Mouse (Mus musculus) midbrain, embryonic 11.5 days (tissue): ENCODE measurements around the gene Hist1h1e. TPM values are rescaled to one million over a fixed set of nuclear protein-coding genes. Genes with fewer than 3 reads are reported as not detected.

Source experiments
- ATAC-seq: fragments of 200-750 bp; cut with Nextera tagmentation; 2 replicates; pipeline ENCODE4 v1.8.0; 2017; ENCODE audit warnings: moderate TSS enrichment, moderate library complexity; ENCODE audit not compliant: low FRiP score
- DNase-seq: peaks from one replicate; pipeline ENCODE4 v3.0.0; 2015; ENCODE audit warnings: low spot score; ENCODE audit errors: missing footprints
- H3K27ac ChIP-seq: fragments of 300-500 bp; sonication (generic); 2 replicates; pipeline ENCODE4 v1.5.1; 2014; ENCODE audit warnings: low read depth, low read length
- H3K27me3 ChIP-seq: fragments of 300-500 bp; sonication (generic); 2 replicates; pipeline ENCODE4 v1.6.1; 2014; ENCODE audit warnings: mild to moderate bottlenecking, low read length, moderate library complexity, mixed read lengths; ENCODE audit not compliant: control insufficient read depth, insufficient read depth
- H3K36me3 ChIP-seq: fragments of 300-500 bp; sonication (generic); 2 replicates; pipeline ENCODE4 v1.6.1; 2014; ENCODE audit warnings: mild to moderate bottlenecking, low read length, moderate library complexity, mixed read lengths; ENCODE audit not compliant: control insufficient read depth, insufficient read depth
- H3K4me1 ChIP-seq: fragments of 300-500 bp; sonication (generic); 2 replicates; pipeline ENCODE4 v1.6.1; 2014; ENCODE audit warnings: low read length; ENCODE audit not compliant: control insufficient read depth, insufficient read depth
- H3K4me2 ChIP-seq: fragments of 300-500 bp; sonication (generic); 2 replicates; pipeline ENCODE4 v1.6.1; 2014; ENCODE audit warnings: mild to moderate bottlenecking, moderate library complexity
- H3K4me3 ChIP-seq: fragments of 300-500 bp; sonication (generic); 2 replicates; pipeline ENCODE4 v1.5.1; 2014; ENCODE audit warnings: low read depth, low read length
- H3K9ac ChIP-seq: fragments of 300-500 bp; sonication (generic); 2 replicates; pipeline ENCODE4 v1.6.1; 2014; ENCODE audit warnings: low read length
- H3K9me3 ChIP-seq: fragments of 300-500 bp; sonication (generic); 2 replicates; pipeline ENCODE4 v1.6.1; 2016; ENCODE audit warnings: low read length; ENCODE audit not compliant: control insufficient read depth
- WGBS: fragments of 180-500 bp; shearing (Covaris S2); extraction: QIAGEN DNeasy Blood & Tissue Kit; methylation state at CpG from one replicate; pipeline ENCODE4 v1.1.7; 2014; 5-methylcytosine and 5-hydroxymethylcytosine counted together
- polyA plus RNA-seq: library from polyadenylated mRNA; unstranded; fragments of >200 nt; fragmentation: Nextera tagmentation; extraction: Ambion mirVana; gene quantifications from 2 replicates; pipeline ENCODE4 v1.2.1, GENCODE M21; 2014

The Hist1h1e gene
- polyA plus RNA-seq, 1 experiment from 2014 or later: 28.9 TPM

GRCm38 (mm10) chr13:23611638-23612037 lies 10.7 kb downstream of the Hist1h1e start:
- DNase-seq (no peak), ATAC-seq (no peak)
- Histone ChIP-seq H3K4me1 (no peaks in the 10 kb centered on the region), H3K27me3 (no peaks in the 10 kb centered on the region), H3K9me3 (no peaks in the 10 kb centered on the region), H3K36me3 (no peaks in the 10 kb centered on the region), H3K4me3 (no peak overlapping the region), H3K4me2 (no peak overlapping the region), H3K9ac (no peak overlapping the region), H3K27ac (no peak overlapping the region)
- 85% methylated on average over 3 of the region's 3 CpGs for WGBS

- Histone ChIP-seq H3K4me3 (no peak overlapping the region), H3K4me2 (no peak overlapping the region), H3K9me3 (no peaks in the 10 kb centered on the region), H3K4me1 (no peaks in the 10 kb centered on the region), H3K9ac (no peak overlapping the region), H3K36me3 (no peaks in the 10 kb centered on the region), H3K27ac (no peak overlapping the region), H3K27me3 (no peaks in the 10 kb centered on the region)
- DNase-seq: no peak
- 58% methylated on average over 2 of the region's 2 CpGs for WGBS
- no peak for ATAC-seq
Observed at GRCm38 (mm10) chr13:23610393-23610792, 12.0 kb downstream of the Hist1h1e start.

DNA sequence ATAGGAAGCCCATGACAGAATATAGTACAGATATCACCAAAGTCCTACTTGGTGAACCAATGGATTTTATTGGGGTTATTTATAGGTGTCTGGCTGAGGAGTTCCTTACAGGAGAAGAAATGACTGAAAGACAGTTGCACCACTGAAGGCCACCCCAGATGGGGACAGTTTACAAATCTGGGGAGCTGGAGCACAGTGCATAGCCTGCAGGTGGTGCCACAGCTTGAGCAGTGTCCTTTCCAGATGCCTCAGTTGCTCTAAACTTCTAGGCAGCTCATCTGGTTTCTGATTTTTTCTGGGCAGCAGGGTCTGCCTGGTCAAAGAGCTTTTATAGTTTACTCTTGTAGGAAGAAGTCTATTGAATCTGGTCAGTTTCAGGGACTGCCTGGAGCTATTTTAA lies 12.5 kb downstream of the Hist1h1e start:
- Histone ChIP-seq H3K27ac (no peak overlapping the region), H3K4me3 (no peak overlapping the region), H3K4me1 (no peaks in the 10 kb centered on the region), H3K27me3 (no peaks in the 10 kb centered on the region), H3K36me3 (no peaks in the 10 kb centered on the region), H3K9ac (no peak overlapping the region), H3K4me2 (no peak overlapping the region), H3K9me3 (no peaks in the 10 kb centered on the region)
- ATAC-seq: no peak
- no peak for DNase-seq

- Histone ChIP-seq H3K27ac (no peak overlapping the region), H3K4me2 (no peak overlapping the region), H3K4me1 (no peaks in the 10 kb centered on the region), H3K4me3 (no peak overlapping the region), H3K9me3 (no peaks in the 10 kb centered on the region), H3K9ac (no peak overlapping the region), H3K36me3 (no peaks in the 10 kb centered on the region), H3K27me3 (no peaks in the 10 kb centered on the region)
- WGBS: 89% methylated on average over 4 of the region's 4 CpGs
- ATAC-seq: no peak
- no peak for DNase-seq
Observed at GRCm38 (mm10) chr13:23609209-23609608, 13.1 kb downstream of the Hist1h1e start.

- Histone ChIP-seq H3K9me3 (no peaks in the 10 kb centered on the region), H3K9ac (no peak overlapping the region), H3K27me3 (no peaks in the 10 kb centered on the region), H3K27ac (no peak overlapping the region), H3K4me1 (no peaks in the 10 kb centered on the region), H3K36me3 (no peaks in the 10 kb centered on the region), H3K4me3 (no peak overlapping the region), H3K4me2 (no peak overlapping the region)
- 95% methylated on average over 3 of the region's 3 CpGs for WGBS
- no peak for ATAC-seq
- DNase-seq: no peak
Observed at GRCm38 (mm10) chr13:23605052-23605451, 17.3 kb downstream of the Hist1h1e start.

GRCm38 (mm10) chr13:23604452-23604851 lies 17.9 kb downstream of the Hist1h1e start:
- no peaks in the 10 kb centered on the region for H3K27me3 ChIP-seq

DNA sequence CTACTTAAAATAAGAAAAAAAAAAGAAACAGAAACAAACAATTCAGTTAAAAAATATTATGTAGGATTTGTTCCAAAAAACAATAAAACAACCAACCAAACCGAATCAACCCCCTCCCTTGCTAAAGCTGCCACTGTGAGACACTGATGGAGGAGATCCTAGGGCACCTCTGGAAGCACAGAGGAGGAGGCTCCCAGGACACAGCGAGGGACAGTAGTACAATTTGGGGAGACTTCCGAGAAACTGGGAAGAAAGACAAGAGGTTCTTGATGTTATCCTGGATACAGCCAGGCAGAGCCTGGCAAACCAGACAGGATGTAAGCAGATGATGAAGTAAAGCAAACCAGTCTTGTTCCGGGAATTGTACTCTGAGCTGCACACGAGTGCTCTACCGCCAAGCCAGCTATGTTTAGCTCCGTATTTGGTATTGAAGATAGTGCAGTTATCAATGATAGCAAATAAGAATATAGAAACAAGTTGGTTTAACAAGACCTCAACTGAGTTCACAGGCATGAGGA lies 19.1 kb downstream of the Hist1h1e start:
- Histone ChIP-seq H3K9me3 (no peaks in the 10 kb centered on the region), H3K9ac (no peak overlapping the region), H3K4me2 (no peak overlapping the region), H3K4me3 (no peak overlapping the region), H3K27ac (no peak overlapping the region), H3K36me3 (no peaks in the 10 kb centered on the region), H3K4me1 (no peaks in the 10 kb centered on the region), H3K27me3 (no peaks in the 10 kb centered on the region)
- 82% methylated on average over 7 of the region's 7 CpGs for WGBS
- DNase-seq: no peak
- ATAC-seq: no peak

More at GRCm38 (mm10) chr13:23604452-23604851, 17.9 kb downstream of the Hist1h1e start:
- WGBS: 93% methylated on average over 3 of the region's 3 CpGs
- no peak overlapping the region for H3K9ac ChIP-seq
- DNase-seq: no peak
- no peak for ATAC-seq
- no peak overlapping the region for H3K27ac ChIP-seq
- no peaks in the 10 kb centered on the region for H3K9me3 ChIP-seq
- H3K4me2 ChIP-seq: no peak overlapping the region
- H3K4me1 ChIP-seq: no peaks in the 10 kb centered on the region
- no peaks in the 10 kb centered on the region for H3K36me3 ChIP-seq
- no peak overlapping the region for H3K4me3 ChIP-seq

DNA sequence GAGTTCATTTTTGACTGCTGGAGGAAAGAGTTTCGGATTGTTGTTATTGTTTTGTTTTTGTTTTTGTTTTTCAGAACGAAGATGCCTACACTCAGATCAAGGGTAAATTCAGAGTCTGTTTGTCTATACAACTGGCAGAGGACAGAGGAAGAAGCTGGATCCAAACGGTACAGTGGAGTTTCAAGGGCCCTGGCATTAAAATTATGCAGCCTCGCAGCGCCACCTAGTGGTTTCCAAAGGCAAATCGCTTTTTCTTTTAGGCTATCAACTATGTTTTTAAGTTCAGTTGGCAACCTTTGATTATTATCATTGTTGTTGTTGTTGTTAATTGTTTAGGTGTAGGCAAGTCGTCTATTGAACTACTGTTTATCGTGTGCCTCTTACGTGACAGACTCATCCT lies 24.4 kb downstream of the Hist1h1e start:
- Histone ChIP-seq H3K27ac (no peak overlapping the region), H3K36me3 (no peaks in the 10 kb centered on the region), H3K4me2 (no peak overlapping the region), H3K9ac (no peak overlapping the region), H3K27me3 (no peaks in the 10 kb centered on the region), H3K9me3 (no peaks in the 10 kb centered on the region), H3K4me3 (no peak overlapping the region), H3K4me1 (no peaks in the 10 kb centered on the region)
- ATAC-seq (0 out of 2 replicates have a peak, but pooled peaks have one; percentile 35), DNase-seq (peak; percentile 95)
- WGBS: 8% methylated on average over 9 of the region's 9 CpGs

DNA sequence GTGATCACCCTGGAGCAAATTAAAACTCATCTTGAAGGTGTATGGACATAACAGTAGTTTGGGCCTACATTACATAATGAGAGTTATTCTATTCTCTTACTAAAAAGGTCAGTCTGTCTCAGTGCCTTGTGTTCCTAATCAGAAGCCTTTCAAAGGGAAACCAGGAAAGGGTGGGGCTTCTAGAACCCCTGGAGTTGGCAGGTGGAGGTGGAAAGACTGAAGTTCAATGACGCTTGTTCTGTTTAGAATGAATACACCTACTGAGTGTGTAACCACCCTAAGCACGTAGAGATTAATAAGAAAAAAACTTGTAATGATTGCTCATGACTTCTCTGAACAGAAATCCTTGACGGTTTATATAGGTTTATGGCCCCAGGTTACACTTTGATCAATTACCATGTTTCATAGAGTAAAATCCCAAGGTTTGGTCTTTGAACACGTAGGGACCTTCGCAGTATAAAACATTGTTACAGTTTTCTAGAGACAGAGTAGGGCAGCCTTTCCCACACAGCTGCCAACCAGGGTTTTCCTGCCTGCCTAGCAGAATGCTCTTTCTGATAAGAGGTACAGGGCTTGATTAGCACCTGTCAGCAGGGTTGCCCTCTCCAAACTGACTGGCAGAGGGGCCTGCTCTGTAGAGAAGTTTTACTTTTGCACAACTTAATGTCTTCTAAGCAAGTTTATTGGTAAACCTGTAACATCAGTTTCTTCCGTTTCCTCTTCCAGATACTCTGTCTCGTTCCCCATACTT lies 26.6 kb downstream of the Hist1h1e start:
- ATAC-seq (no peak), DNase-seq (no peak)
- Histone ChIP-seq H3K4me2 (no peak overlapping the region), H3K9ac (no peak overlapping the region), H3K27me3 (no peaks in the 10 kb centered on the region), H3K36me3 (no peaks in the 10 kb centered on the region), H3K4me3 (no peak overlapping the region), H3K27ac (no peak overlapping the region), H3K4me1 (no peaks in the 10 kb centered on the region), H3K9me3 (no peaks in the 10 kb centered on the region; the same call in 1 of the 2 replicates)
- WGBS: 88% methylated on average over 7 of the region's 7 CpGs
